Mouse (Mus musculus) liver, embryonic 12.5 days (tissue): ENCODE data around the gene Cd151. TPM values are rescaled to one million over a fixed set of nuclear protein-coding genes. Genes with fewer than 3 reads are reported as not detected.

Experiments
- ATAC-seq: fragments of 200-750 bp; cut with Nextera tagmentation; 2 replicates; pipeline ENCODE4 v1.8.0; 2017; ENCODE audit warnings: moderate number of reproducible peaks, mild to moderate bottlenecking, moderate library complexity
- H3K27ac ChIP-seq: fragments of 300-500 bp; sonication (generic); 2 replicates; pipeline ENCODE4 v1.5.1; 2016; ENCODE audit warnings: mild to moderate bottlenecking
- H3K27me3 ChIP-seq: fragments of 300-500 bp; sonication (generic); replicated peaks from 2 replicates; pipeline ENCODE4 v1.6.1; 2016; ENCODE audit warnings: mild to moderate bottlenecking, moderate library complexity
- H3K36me3 ChIP-seq: fragments of 300-500 bp; sonication (generic); 2 replicates; pipeline ENCODE4 v1.6.1; 2016; ENCODE audit warnings: mild to moderate bottlenecking, moderate library complexity
- H3K4me1 ChIP-seq: fragments of 300-500 bp; sonication (generic); 2 replicates; pipeline ENCODE4 v1.6.1; 2016
- H3K4me2 ChIP-seq: fragments of 300-500 bp; sonication (generic); 2 replicates; pipeline ENCODE4 v1.6.1; 2016; ENCODE audit warnings: mild to moderate bottlenecking, moderate library complexity
- H3K4me3 ChIP-seq: fragments of 300-500 bp; sonication (generic); 2 replicates; pipeline ENCODE4 v1.5.1; 2016; ENCODE audit warnings: mild to moderate bottlenecking, moderate library complexity
- H3K9ac ChIP-seq: fragments of 300-500 bp; sonication (generic); 2 replicates; pipeline ENCODE4 v1.6.1; 2016; ENCODE audit warnings: mild to moderate bottlenecking, moderate library complexity
- H3K9me3 ChIP-seq: fragments of 300-500 bp; sonication (generic); replicated peaks from 2 replicates; pipeline ENCODE4 v1.6.1; 2016; ENCODE audit warnings: mild to moderate bottlenecking, moderate library complexity
- WGBS: fragments of 180-500 bp; shearing (Covaris S2); methylation state at CpG from one replicate; pipeline ENCODE4 v1.1.7; 2016; ENCODE audit not compliant: insufficient replicate concordance; 5-methylcytosine and 5-hydroxymethylcytosine counted together
- polyA plus RNA-seq: library from polyadenylated mRNA; unstranded; fragments of >200 nt; fragmentation: Nextera tagmentation; extraction: Ambion mirVana; gene quantifications from 2 replicates; pipeline ENCODE4 v1.2.1, GENCODE M21; 2016

The Cd151 gene
- polyA plus RNA-seq, 1 experiment from 2014 or later: 5.7 TPM

DNA sequence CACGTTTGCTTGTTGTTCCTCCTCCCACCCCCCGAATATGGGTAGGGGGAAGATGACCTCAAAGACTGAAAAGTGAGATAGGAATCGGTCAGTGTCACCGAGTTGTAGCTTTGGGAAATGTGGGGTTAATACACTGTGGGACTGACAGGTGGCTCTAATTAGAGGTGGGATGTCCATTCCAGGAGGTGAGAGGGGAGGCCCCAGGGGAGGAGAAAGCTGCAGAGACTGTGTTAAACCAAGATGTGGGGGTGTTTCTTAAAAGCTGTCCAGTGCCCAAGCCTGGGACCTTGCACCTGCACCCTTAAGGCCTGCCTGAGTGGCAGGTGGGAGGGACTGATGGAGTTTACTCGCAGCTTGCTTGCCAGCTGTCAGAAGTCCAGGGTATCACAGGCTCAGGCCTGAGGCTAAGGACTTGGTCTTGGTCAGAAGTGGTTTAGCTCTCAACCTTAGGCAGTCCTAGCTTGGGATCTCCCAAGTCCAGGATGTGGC is 4.8 kb upstream of the Cd151 start:
- Histone ChIP-seq H3K27me3 (peaks cover 76% of the 10 kb centered on the region), H3K9ac (peak overlapping the region; percentile 55; the same call in 1 of the 2 replicates), H3K36me3 (0 out of 2 replicates have a peak, but pooled peaks cover 14% of the 10 kb centered on the region), H3K4me1 (peaks cover 53% of the 10 kb centered on the region), H3K9me3 (no peaks in the 10 kb centered on the region), H3K4me2 (peak overlapping the region; percentile 75), H3K27ac (no peak overlapping the region), H3K4me3 (peak overlapping the region; percentile 53; the same call in 1 of the 2 replicates)
- ATAC-seq: no peak
- WGBS: 16% methylated on average over 5 of the region's 5 CpGs

DNA sequence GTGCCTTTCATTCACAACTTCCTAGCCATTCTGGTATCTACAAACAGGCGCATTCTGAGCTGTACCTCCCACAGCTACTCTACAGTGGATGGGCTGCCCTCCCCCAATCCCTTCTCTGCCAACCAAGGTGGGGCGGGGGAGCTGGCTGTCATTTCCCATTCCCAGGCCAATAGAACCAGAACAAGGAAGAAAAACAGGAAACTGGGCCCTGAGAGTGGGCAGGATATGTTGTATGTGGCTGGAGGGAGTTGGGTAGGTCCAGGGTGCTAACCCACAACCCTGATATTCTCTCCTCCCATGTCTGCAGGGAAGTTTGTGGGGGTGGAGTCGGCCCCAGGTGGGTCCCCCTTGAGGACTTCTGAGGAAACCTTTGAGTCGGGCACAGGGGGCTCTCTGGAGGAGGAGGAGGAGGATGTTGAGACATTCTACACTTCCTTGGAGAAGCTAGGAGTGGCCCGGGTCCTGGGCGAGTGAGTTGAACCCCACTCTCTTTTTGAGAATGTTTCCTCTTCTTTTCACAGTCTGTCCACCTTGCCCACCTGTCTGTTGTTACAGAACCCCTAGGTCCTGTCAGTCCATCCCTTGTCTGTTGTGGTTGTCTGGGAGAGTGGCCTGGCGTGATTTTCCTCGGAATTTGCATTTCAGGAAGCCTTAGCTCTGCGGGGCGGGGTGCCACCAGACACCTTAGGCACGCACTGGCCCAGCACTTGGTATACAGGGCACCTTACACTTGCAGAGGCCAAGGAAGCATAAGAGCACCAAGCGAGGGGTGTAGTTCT is 3.2 kb upstream of the Cd151 start:
- Histone ChIP-seq H3K36me3 (0 out of 2 replicates have a peak, but pooled peaks cover 9% of the 10 kb centered on the region), H3K4me1 (peaks cover 69% of the 10 kb centered on the region), H3K4me3 (peak overlapping the region; percentile 18; the same call in 1 of the 2 replicates), H3K27me3 (peaks cover 76% of the 10 kb centered on the region), H3K27ac (no peak overlapping the region), H3K9ac (no peak overlapping the region), H3K4me2 (peak overlapping the region; percentile 44), H3K9me3 (no peaks in the 10 kb centered on the region)
- ATAC-seq: no peak
- WGBS: 25% methylated on average over 12 of the region's 12 CpGs

DNA sequence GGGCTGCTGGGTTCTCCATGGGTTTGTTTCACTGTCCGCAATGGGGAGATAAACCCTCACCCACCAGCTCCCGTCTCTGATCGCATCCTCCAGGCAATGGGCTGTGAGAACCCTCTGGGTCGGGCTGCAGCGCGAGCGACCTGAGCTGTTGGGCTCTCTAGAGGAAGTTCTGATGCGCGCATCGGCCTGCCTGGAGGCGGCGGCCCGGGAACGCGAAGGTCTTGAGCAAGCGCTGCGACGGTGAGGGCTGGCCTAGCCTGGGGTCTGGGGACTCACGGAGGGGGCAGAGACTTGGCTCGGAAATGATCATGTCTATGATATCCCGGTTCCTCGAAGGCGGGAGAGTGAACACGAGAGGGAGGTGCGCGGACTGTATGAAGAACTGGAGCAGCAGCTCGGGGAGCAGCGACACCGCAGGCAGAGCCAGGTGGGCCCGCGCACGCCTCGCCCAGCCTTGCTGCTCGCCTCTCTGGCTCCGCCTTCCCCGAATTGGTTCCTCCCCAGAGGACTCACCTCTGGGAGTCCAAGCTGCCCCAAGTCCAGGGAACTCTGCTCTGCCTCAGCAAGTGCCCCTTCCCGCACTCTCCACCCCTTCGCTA is 2.5 kb upstream of the Cd151 start:
- WGBS: 9% methylated on average over 38 of the region's 38 CpGs
- no peak overlapping the region for H3K27ac ChIP-seq
- peak overlapping the region; percentile 18 for H3K4me3 ChIP-seq
- H3K4me1 ChIP-seq: peaks cover 76% of the 10 kb centered on the region
- ATAC-seq: no peak
- H3K4me2 ChIP-seq: peak overlapping the region; percentile 44
- no peaks in the 10 kb centered on the region for H3K9me3 ChIP-seq
- peaks cover 9% of the 10 kb centered on the region for H3K36me3 ChIP-seq
- H3K27me3 ChIP-seq: peaks cover 71% of the 10 kb centered on the region
- H3K9ac ChIP-seq: no peak overlapping the region

DNA sequence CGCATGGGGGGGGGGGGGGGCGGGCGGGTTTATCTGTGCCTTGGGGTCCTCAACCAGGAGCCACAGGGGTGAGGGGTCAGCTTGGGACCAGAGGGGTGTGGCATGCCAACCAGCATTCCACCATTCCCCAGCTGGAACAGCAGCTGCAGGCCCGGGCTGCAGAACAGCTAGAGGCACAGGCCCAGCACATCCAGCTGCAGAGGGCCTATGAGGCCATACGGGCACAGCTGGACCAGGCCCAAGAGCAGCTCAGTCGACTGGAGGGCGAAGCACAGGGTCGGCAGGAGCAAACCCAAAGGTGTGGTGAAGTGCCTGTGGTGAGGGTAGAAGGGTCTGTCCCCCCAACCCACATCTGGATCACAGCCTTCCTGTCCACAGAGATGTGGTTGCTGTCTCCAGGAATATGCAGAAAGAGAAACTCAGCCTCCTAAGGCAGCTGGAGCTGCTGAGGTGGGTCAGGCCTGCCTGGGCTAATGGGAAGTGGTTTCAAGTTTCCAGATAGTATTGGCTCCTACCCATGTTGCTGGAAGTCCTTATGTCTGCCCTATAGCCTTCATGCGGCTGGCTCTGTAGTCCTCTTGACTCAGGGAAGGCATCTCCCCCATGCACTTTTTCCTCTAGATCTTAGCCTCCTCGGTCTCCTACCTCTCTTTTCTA is 1.7 kb upstream of the Cd151 start:
- Histone ChIP-seq H3K27ac (0 out of 2 replicates have a peak overlapping the region, but pooled peaks have one; percentile 6), H3K36me3 (peaks cover 14% of the 10 kb centered on the region), H3K4me2 (peak overlapping the region; percentile 44; the same call in 1 of the 2 replicates), H3K4me1 (peaks cover 83% of the 10 kb centered on the region), H3K9me3 (no peaks in the 10 kb centered on the region), H3K27me3 (peaks cover 63% of the 10 kb centered on the region), H3K4me3 (no peak overlapping the region), H3K9ac (no peak overlapping the region)
- no peak for ATAC-seq
- WGBS: 53% methylated on average over 10 of the region's 10 CpGs

DNA sequence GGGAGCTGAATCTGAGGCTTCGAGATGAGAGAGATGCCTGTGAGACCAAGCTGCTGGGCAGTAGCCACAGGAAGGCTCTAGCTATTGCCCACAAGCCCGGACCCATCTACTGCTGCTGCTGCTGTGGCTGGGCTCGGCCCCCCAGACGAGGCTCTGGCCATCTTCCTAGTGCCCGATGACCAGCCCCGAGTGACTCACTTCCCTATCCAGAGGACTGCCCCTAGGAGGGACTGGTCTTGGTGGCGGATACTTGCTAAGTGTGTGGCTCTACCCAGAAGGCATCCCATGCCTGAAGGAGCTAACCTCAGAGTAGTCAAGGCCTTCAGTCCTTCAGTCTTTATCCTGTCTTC is 1.2 kb upstream of the Cd151 start:
- Histone ChIP-seq H3K9ac (no peak overlapping the region), H3K27me3 (peaks cover 58% of the 10 kb centered on the region), H3K36me3 (peaks cover 19% of the 10 kb centered on the region), H3K4me1 (peaks cover 80% of the 10 kb centered on the region), H3K4me3 (no peak overlapping the region), H3K27ac (0 out of 2 replicates have a peak overlapping the region, but pooled peaks have one; percentile 6), H3K4me2 (no peak overlapping the region), H3K9me3 (no peaks in the 10 kb centered on the region)
- 42% methylated on average over 7 of the region's 7 CpGs for WGBS
- no peak for ATAC-seq

DNA sequence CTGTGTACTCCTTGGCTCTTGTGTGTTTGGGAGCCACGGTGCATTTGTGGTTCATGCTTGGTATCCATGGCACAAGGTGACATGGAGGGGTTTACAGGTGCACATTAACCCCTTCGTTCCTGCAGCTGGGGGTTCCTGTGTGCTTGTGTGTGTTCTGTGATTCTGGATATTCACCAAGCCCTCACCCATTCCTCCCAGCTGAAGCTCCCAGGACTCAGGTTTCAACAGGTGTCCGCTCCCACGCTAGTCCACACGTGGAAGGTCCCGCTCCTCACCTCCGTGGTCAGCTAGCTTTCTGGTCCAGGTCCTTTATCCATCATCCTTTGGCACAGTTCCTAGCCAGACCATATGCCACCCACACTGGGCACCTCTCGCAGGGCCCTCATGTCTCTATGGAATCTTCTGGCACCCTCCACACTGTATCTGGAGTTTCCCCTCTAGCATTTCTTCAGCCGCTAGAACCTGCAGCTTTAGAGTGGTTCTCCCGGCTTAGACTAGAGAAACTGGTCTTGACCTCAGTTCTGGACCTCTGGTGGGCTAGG is 514 bp upstream of the Cd151 start:
- Histone ChIP-seq H3K4me1 (peaks cover 74% of the 10 kb centered on the region), H3K9me3 (no peaks in the 10 kb centered on the region), H3K4me2 (peak overlapping the region; percentile 95), H3K9ac (peak overlapping the region; percentile 82), H3K27ac (peak overlapping the region; percentile 83), H3K36me3 (peaks cover 25% of the 10 kb centered on the region), H3K4me3 (peak overlapping the region; percentile 82), H3K27me3 (peaks cover 51% of the 10 kb centered on the region)
- 55% methylated on average over 10 of the region's 10 CpGs for WGBS
- no peak for ATAC-seq

DNA sequence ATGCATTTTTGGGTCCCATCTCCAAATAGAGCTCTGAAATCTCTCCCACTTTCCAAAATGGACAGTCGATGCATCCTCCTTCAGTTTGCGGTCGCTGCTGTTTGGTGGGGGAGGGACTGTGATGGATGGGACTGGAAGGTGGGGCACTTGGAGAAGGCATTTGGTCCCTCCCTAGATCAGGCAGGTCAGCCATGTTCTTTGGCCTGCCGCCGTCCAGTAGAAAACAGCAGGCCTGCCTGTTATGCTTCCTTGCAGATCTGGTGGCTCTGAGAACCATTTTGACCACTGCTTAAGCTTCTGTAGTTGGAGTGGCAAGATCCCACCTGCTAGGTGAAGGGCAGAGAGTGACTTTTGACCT is 951 bp downstream of the Cd151 start:
- Histone ChIP-seq H3K4me1 (peaks cover 74% of the 10 kb centered on the region), H3K9me3 (no peaks in the 10 kb centered on the region), H3K9ac (peak overlapping the region; percentile 82), H3K36me3 (peaks cover 38% of the 10 kb centered on the region), H3K27me3 (peaks cover 37% of the 10 kb centered on the region), H3K27ac (peak overlapping the region; percentile 83), H3K4me2 (peak overlapping the region; percentile 95), H3K4me3 (peak overlapping the region; percentile 82)
- ATAC-seq: no peak
- 20% methylated on average over 5 of the region's 5 CpGs for WGBS

DNA sequence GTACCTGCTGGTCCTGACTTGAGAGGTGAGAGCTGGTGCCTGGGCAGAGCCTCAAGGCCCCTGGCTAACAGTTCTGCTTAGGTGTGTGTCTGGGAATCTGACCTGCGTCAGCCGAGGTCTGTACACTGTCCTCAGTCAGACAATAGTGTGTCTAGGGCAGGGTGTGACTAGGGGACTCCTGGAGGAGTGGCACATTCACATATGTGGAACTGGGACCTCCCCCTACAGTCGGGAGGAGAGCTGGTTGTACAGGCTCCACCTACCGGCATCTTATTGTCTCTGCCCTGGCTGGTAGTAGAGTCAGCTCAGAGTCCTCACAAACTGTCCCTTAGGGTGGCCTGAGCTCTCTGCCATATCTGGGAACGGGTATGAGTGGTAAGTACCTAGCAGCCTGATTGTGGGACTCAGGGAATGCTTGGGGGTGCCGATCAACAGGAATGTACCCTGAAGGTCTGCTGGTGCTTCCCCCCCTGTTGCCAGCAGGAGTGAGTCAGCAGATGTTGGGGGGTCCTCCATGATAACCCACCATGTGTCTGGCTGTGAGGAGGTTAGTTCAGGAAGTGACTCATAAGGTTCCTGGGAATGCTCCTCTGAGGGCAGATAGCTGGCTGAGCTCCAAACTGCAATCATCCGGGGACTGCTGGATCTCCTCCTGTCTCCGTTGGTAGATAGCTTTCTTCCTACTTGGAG is 1.5 kb downstream of the Cd151 start:
- Histone ChIP-seq H3K9me3 (no peaks in the 10 kb centered on the region), H3K36me3 (peaks cover 38% of the 10 kb centered on the region), H3K4me1 (peaks cover 79% of the 10 kb centered on the region), H3K4me2 (peak overlapping the region; percentile 95), H3K9ac (peak overlapping the region; percentile 82), H3K4me3 (peak overlapping the region; percentile 82), H3K27me3 (peaks cover 31% of the 10 kb centered on the region), H3K27ac (peak overlapping the region; percentile 83)
- ATAC-seq: peak; percentile 71
- 6% methylated on average over 8 of the region's 8 CpGs for WGBS

DNA sequence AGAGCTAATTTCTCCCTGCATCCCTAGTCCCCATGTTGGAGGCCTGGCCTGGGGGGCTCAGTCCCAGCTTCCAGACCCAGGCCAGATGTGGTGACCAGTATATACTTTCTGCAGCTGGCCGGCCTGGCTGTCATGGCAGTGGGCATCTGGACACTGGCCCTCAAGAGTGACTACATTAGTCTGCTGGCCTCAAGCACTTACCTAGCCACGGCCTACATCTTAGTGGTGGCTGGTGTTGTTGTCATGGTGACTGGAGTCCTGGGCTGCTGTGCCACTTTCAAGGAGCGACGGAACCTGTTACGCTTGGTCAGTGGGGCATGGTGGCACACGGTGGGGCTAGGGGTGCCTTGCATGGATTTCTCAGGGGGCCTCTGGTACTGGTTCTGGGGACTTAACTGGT is 2.2 kb downstream of the Cd151 start:
- no peak for ATAC-seq
- peak overlapping the region; percentile 83 for H3K27ac ChIP-seq
- WGBS: 82% methylated on average over 6 of the region's 6 CpGs
- no peaks in the 10 kb centered on the region for H3K9me3 ChIP-seq
- H3K4me3 ChIP-seq: peak overlapping the region; percentile 82
- H3K36me3 ChIP-seq: peaks cover 38% of the 10 kb centered on the region
- H3K27me3 ChIP-seq: peaks cover 25% of the 10 kb centered on the region
- H3K4me1 ChIP-seq: peaks cover 80% of the 10 kb centered on the region
- H3K9ac ChIP-seq: peak overlapping the region; percentile 82
- H3K4me2 ChIP-seq: peak overlapping the region; percentile 95

DNA sequence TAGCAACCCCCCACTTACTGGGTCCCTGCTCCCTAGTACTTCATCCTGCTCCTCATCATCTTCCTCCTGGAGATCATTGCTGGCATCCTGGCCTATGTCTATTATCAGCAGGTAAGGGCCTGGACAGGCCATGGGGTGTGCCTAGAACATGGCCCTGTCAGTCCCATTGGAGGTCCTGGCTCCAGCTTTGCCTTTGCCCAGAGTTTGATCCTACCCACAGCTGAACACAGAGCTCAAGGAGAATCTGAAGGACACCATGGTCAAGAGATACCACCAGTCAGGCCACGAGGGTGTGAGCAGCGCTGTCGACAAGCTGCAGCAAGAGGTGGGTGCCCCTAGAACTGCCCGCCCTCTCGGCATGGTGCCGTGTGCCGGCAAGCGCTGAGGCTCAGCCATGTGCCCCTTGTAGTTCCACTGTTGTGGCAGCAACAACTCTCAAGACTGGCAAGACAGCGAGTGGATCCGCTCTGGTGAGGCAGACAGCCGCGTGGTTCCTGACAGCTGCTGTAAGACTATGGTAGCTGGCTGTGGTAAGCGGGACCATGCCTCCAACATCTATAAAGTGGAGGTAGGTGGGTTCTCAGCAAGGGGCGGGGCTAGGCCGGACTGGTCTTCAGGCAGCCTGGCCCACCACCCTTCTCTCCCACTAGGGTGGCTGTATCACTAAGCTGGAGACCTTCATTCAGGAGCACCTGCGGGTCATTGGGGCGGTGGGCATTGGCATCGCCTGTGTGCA is 2.9 kb downstream of the Cd151 start:
- no peaks in the 10 kb centered on the region for H3K9me3 ChIP-seq
- H3K27ac ChIP-seq: peak overlapping the region; percentile 83
- peaks cover 38% of the 10 kb centered on the region for H3K36me3 ChIP-seq
- 85% methylated on average over 18 of the region's 18 CpGs for WGBS
- peaks cover 17% of the 10 kb centered on the region for H3K27me3 ChIP-seq
- H3K4me2 ChIP-seq: peak overlapping the region; percentile 95; the same call in 1 of the 2 replicates
- H3K9ac ChIP-seq: no peak overlapping the region
- H3K4me1 ChIP-seq: peaks cover 75% of the 10 kb centered on the region
- no peak overlapping the region for H3K4me3 ChIP-seq
- no peak for ATAC-seq

DNA sequence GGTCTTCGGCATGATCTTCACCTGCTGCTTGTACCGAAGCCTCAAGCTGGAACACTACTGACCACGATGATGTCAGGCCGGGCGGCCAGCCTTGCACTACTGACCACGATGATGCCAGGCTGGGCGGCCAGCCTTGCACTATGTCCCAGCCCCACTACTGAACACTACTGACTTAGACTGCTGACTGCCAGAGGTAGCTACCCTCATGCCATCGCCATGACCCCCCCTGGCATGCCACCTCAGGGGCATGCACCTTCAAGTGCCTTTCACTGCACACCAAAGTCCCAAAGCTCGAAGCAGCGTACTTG is 3.4 kb downstream of the Cd151 start:
- no peaks in the 10 kb centered on the region for H3K9me3 ChIP-seq
- H3K4me1 ChIP-seq: peaks cover 73% of the 10 kb centered on the region
- H3K27me3 ChIP-seq: peaks cover 12% of the 10 kb centered on the region
- no peak overlapping the region for H3K4me2 ChIP-seq
- H3K27ac ChIP-seq: no peak overlapping the region
- WGBS: 89% methylated on average over 10 of the region's 10 CpGs
- ATAC-seq: no peak
- no peak overlapping the region for H3K4me3 ChIP-seq
- H3K36me3 ChIP-seq: peaks cover 38% of the 10 kb centered on the region
- H3K9ac ChIP-seq: no peak overlapping the region
